Mouse (Mus musculus) cerebellum, adult 9-11 months (tissue): ENCODE measurements around the gene Cabcoco1.
A peak's percentile ranks its signal among the peaks of the same experiment; 100 is the strongest.

Source experiments
- DNase-seq: peaks from one replicate; pipeline ENCODE4 v3.0.0; 2022

Gene Cabcoco1

DNA sequence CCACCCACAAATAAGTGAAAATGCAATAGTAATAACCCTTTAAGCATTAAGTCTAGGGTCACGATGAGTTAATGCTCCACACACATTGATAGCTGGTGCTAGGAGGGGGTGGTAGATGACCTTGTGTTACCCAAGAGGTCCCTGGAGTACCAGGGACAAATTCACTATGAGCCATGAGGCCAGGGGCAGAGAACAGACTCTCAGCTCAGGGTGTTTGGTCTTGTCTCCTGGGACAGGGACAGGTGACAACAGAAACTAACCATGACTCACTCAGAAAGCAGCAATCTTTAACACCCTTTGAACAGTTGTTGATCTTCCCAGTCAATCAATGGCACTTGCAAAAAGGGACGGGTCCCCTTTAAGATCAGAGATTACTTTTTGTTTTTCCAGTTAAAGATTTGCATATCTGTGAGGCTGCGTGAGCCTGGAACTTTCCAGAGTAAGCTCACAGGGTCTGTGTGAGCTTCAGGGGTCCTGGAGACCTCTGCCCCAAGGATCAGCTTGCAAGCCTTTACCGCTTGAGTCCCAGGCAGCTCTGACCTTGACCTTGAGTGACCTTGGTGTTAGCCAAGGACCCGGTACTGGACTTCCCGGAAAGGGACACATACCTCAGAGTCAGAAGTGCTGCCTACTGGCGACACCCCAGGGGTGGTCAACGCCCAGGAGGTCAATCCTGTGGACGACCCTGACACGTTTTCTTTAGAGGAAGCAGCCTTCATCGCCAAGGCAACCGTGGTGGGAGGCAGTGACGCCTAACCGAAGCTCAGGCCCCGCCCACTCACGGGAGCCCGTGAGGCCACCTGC is at the start of gene Cabcoco1:
Cabcoco1 (minus strand) TSS at position 758 of the 804 bp plus-strand sequence.
- peak; percentile 5 for DNase-seq

DNA sequence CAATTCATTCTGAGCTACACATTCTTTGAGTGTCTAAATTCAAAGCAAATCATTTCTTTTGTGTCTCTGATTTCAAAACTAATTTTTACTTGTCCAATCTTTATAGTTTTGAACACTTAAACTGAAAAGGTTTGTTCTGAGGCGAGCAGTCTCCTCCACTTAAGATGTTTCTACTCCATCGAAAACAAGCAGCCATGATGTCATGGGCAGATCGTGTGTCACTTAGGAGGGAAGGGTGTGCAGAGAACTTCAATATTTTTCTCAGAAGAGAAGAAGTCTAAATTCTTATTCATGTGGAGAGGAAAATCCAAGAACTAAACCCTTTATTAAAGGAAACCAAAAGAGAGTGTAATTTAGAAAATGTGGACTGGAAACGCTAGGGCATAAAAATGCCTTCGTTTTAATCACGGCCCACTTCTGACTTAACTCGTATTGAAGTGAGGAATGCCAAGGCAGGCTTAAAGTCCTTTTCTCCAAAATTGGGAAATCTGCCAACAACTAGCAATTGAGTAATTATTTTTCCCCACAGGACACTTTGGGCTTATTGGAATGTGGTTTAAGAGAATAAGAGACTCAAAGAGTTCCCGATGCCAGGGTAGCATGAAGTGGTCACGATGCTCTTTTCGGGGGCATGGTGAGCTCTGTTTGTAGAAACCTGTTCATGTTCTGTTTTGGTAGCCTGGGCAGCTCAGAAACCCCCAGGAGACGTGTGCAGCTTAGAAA is 48.0 kb upstream of the Cabcoco1 start:
- no peak for DNase-seq

DNA sequence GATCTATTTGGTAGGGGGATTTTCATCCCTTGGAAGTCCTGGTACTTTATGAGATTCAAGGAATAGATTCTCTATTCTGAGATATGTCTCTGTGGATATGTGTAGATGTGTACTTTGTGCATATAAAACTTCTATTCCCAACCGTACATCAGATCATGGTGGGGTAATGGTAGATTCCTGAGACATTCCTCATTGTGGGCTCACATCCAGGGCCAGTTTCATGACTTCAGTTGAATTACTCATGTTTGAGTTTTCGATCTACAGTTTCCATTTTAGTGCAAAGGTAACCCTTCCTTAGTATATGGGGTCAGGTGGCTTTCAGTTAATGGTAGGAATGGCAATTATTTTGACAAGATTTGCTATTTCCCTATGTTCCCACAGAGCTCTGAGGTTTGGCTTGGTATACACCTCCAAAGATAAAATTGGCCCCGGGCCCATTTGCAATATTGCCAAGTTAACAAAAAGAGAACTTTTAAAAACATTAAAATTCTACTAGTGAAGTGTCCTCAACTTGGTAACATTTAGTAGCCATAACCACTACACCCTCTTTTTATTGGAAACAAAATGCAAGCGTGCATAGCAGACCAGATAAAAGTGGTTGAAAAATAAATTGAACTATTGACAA is 45.8 kb upstream of the Cabcoco1 start:
- DNase-seq: no peak

DNA sequence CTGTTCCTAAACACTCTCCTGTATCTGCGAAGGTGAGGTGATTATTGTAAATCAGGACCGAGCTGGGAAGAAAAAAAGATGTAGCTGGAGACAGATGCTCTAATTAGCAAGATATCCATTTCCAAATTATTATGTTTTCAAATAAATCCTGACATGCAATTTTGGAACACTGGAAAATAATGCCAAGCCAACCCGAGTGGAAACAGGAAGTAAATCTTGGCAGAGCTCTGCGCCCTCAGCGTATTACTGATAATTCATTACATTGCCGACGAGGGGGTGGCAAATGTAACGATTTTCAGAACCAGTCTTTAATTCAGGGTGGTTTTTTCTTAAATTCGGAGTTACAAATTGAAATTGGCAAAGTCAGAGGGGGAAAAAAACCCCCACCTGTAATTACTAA is 35.6 kb upstream of the Cabcoco1 start:
- DNase-seq: no peak

DNA sequence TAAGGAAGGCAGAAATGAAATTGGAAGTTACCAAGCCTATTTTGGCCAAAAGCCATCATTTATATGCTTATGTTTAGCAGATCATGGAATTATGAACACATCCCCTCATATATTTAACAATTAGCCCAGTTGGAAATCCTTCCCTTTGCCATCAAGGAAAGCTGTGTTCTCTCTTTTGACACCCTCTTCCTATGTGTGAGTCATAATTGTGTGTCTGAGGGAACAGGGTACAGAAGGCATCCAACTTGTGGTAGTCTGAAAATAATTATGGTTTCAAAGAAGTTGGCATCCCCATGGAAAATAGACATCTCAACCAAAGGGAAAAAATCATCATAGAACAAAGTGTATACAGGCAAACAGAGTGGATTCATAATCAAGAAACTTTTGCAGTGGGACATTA is 26.5 kb upstream of the Cabcoco1 start:
- no peak for DNase-seq

DNA sequence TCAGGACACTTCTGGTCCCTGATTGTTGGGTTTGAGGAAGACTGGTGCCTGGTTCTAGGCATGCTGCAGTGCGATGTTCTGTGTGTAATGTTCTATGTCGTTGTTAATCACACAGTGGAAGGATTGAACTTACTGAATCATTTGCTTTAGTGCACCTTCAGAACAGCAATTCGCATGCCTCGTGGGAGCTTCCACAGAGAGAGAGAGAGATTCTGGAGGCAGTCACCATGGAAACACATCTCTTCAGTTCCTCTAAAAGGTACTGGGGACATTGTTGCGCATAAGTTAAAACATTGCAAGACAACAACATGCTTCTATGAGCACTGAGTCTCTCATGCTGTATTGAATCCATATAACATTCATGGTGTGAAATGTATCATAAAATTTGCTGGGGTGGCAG is 20.6 kb upstream of the Cabcoco1 start:
- no peak for DNase-seq

DNA sequence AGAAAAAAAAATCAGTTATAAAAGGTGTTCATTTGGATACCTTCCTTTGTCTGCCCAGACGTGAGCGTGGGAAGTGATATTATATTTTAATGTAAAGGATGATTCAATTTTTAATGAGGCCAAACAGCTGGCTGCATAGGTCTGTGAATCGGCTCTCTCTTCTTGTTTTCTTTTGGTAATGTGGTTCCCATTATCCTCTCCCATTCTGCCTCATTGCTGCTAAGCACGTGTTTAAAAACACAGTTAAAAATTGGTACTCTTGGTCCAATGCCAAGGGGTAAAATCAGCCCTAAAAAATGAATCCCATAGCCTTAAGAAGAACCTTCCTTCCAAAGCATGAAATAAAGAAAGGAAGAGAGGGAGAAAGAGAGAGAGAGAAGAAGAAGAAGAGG is 17.1 kb upstream of the Cabcoco1 start:
- DNase-seq: no peak

DNA sequence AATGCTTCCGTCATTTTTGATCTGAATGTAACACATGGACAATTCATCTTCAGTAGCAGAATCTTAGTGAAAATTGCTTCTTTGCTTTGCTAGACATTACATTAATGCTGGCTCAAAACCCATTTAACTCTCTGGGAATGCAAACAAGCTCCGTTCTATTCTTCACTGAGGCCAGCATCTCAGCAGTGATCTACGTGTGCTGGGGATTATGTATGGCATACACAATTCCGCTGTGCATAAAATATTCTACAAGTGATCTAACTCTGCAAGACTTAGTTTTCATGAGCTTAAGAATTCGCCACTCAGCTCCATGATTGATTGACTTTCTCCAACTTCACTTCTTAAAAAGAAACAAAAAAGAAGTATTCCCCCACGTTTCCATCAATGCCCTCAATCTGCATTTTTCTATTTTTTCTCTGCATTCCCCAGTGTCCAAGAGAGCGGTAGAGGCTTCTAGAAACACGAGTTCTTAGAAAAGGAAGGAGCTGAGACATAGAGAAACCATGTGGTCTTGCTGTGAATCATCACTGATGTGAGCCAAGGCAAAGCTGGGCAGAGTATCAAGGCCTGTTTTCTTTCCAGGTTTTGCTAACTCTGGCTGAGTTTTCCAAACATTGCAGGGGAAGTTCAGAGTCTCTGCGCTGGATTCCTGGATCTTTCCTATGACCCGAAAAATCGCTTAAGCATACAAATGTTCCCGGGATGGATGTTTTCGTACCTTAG is 16.6 kb upstream of the Cabcoco1 start:
- peak; percentile 6 for DNase-seq

DNA sequence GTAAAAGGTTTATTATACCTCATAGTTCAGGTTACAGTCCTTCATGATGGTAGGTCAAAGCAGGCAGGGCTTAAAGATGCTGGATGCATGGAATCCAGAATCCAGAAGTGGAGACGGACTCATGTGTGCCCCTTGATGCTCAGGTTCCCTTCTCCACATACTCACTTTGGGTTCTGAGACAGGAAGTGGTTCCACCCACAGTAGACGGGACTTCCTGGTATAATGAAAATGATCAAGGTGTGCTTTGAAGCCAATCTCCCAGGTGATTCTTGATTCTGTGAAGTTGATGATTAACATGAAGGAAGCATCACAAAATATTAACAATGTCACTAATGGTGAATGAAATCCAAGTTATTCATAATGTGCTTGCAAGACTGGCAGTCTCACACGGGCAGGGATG is 12.0 kb upstream of the Cabcoco1 start:
- DNase-seq: no peak

DNA sequence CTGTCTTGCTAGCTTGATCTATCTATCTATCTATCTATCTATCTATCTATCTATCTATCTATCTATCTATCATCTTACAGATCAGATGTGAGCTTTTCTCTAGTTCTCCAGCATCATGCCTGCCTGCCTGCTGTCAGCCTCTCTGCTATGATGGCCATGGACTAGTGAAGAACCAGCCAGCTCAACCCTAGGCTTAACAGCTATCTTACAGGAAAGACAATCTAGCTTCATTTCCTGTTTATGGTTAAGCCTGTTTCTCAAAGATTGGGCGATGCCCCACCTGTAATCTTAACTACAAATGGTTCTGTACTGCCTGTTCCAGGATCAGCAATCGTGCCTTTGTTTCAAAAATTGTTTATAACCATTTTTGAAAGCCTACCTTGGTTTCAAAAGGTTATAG is 10.9 kb upstream of the Cabcoco1 start:
- no peak for DNase-seq

DNA sequence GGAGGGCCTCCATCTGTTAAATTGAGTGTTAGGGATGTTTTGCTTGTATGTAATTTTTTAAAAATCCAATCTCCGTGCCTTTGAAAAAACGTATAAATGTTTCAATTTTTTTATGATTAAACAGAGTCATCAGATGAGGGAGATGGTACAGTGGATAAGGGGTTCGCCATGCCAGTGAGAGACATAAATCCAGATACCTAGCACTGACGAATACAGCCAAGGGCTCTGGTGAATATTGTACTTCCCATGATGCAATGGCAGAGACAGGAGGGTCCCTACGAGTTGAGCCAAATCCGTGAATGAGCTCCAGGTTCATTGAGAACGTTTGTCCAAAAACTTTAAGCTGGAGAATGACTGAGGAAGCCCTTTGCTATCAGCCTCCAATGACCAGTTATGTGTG is 9.6 kb upstream of the Cabcoco1 start:
- DNase-seq: no peak

DNA sequence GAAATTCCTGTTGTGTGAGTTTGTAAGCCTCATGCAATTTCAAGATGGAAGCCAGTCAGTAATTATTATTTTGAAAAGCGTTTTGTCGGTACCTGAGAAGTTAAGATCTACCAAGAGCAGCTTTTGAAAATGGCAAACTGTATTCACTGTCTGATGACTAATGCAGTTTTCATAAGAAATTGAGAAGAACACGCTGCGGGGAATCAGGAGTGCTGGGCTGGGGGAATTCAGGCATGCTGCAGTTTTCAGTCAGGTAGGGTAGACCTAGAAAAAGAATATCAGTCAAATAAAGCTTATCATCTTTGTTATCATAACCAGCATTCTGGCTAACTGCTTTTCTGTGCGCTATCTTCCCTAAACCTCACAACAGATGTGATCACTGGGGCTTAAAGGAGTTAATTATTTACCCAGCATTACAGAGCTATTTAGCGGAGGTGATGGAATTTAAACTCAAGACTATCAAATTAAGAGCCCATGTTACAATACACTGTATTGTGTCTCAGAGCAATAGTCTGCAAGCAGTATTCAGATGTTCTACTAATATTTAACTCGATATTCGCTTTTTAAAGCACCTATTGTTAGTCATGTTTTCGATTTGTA is 9.1 kb upstream of the Cabcoco1 start:
- no peak for DNase-seq

DNA sequence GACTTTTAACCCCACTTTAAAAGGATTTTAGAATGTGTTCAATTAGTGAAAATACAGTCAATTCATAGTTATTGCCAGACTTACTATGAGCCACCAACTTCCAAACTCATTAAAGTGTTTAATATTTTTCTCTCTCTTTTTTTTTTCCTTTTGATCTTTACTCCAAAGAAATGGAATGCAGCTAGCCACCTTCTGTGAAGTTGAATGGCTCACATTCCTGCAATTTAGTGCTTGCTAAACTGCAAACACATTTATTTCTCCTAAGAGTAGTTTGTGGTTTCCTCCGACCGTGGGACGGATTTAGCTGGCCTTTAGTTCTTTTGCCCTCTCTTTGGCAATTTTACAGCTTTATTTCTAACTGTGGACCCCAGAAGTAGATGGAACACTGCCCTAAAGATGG is 1.4 kb upstream of the Cabcoco1 start:
- DNase-seq: no peak

DNA sequence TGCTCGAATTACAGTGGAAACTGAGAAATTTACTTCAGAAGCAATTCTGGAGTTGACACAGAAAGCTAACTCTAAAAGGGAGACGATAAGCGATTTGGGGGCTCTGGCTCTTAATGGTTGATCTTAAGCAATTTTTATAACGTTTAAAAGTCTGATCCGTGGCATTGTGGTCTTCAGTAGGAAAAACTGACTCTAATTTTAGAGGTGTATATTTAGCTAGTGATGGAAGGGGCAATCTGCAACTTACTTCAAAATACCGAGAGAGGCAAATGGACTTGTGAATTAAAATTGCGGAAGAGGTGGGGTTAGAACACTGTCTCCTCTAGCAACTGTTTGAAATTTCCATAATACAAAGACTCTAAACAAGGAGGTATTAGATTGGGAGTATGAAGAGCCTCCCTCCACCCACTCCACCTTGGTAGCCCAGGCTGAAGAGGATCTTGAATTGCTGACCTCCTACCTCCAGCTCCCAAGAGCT is 286 bp upstream of the Cabcoco1 start:
- no peak for DNase-seq

DNA sequence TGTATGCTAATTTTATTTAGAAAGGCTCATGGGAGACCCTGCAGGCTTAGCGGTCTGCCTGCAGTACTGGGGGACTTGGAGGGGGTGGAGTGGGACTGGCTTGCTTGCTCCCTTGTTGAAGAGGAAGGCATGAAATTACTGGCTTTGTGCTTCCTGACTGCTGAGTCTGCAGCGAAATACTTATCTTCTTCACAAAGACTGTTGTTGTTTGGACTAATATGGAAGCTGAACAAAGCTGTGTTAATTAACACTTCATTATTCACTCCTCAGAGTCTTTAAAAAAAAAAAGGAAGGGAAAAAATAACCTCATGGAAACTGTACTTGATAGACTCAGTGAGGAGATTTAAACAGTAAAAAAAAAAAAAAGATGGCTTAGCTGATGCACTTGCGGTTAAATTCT is 1.1 kb downstream of the Cabcoco1 start:
- DNase-seq: no peak

DNA sequence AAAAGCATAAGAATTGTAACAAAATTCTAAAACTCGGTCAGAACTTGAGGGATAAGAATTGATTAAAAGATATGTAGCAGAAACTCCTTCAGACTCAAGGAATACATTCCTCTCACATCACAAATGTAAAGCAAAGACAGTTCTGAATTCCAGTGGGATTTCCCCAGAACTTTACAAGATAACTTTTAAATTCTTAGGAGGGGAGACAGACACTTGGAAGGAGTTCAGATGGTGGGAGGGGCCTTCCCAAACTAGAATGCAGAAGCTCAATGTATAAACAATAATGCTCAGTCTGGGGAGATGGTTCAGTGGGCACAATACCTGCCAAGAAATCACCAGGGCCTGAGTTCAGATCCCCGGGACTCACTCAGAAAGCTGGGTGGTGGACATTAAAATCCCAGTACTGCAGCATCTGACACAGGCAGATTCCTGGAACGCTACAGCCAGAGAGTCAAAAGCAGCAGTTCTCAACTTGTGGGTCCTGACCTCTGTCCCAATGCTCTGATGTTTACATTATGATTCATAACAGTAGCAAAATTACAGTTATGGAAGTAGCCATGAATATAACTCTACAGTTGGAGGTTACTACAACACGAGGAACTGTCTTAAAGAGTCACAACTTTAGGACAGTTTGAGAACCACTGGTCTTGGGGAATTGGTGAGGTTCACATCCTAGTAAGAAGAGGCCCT is 4.3 kb downstream of the Cabcoco1 start:
- no peak for DNase-seq

DNA sequence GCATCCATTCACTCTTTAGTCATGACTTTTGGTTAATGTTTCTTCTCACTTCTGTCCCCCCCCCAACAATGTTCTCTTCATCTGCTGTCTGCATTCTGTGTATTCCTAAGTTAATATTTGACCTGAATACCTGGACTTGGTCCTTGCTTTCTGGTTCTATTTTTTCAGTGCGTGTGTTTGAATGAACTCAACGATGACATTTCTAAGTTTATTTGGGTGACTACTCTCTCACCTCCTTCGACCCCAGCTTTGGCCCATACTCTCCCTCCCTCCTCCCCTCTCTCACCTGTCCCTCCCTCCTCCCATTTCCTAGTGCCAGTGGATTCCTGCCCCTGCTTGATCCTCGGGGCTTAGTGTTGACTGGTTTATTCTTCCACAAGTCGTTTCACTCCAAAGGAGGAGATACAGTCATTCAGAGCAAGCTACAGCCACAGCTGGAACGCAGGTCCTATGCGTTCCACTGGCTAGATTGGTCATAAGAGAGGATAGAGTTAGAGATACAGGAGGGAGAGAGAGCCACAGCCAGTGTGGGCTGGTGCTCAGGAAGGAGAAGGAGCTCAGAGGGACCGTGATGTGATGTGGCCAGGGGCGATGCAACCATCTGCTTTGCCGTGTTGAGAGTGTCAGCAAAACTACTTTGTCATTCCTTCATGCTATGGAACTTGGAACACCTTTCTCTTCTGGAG is 12.2 kb downstream of the Cabcoco1 start:
- DNase-seq: no peak

DNA sequence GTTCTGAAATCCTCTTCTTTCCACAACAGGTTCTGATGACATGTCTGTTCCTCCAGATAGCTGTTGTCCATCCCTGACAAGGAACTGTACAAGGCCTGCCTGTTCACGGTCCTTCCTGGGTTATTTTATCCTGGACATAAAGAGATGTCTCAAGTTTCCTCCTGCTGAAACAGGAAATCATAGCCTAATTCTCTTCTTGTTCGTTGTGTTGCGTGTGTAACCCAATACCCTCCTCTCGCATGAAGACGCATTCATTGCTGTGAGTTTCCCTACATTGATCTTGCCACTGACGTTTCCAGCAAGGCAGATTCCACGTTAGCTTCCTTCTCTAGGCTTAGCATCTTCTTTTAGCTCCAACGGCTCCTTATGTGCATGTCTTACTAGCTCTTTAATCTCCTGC is 12.7 kb downstream of the Cabcoco1 start:
- no peak for DNase-seq

DNA sequence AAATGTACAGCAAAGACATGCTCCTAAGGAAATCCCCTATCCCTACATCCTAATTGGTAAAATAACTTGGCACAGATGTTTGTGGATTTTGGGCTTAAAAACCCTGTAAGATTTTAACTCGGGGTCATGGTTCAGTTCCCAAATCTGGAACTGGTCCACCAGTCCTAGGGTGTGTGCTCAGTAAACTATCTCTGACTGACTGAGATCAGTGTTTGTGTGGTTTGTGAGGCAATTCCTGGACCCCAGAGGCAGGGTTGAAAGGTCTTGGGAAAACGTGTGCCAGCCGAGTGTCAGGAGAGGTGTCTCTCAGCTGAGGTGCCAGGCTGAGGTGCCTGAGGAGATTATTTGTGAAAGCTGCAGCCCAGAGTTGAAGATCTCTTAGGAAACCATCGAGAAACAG is 19.6 kb downstream of the Cabcoco1 start:
- DNase-seq: no peak

DNA sequence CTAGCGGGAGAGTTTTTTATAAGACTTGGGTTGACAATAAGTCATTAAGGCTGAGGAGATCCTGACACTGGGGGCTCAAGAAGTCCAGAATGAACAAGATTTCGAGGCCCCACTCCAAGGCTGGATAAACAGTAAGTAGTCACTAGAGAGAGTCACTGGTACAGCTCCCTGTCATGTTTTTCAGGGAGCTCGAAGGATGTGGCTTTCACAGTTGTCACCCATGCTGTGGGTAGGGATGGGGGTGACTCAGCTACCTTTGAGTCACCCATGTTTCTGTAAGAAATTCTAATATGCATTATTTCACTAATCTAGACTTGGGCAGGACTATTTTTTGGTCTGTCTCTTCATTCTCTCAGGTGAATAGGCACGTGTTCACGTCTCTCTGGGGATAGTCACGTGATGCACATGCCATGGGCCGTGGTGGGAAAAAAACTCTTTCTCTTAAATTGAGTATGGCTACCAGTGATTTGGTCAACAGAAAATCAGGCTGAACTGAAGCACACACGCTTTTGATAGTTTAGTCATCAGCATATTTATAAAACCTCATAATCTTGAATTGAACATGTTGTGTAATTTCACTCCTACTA is 29.2 kb downstream of the Cabcoco1 start:
- DNase-seq: no peak

DNA sequence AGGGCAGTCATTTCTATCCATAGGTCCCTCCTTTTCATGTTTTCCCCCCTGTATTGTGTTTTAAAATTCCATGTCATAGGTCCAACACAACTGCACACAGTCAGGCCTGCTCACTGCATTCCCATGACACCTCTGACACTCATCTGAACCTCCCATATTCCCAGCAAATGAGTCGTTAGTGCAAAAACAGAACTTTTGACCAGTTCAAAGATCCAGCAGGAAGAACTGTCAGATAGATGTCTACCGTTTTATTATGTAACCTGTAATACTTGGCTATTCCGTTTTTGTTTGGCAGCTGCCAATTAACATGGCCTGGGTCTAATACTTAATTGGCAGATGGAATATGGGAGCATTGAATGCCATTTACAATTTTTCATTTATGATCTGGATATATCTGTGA is 34.0 kb downstream of the Cabcoco1 start:
- no peak for DNase-seq
